Comparison of ENCODE assay signal across 16 mouse cellular contexts in the genomic region with DNA sequence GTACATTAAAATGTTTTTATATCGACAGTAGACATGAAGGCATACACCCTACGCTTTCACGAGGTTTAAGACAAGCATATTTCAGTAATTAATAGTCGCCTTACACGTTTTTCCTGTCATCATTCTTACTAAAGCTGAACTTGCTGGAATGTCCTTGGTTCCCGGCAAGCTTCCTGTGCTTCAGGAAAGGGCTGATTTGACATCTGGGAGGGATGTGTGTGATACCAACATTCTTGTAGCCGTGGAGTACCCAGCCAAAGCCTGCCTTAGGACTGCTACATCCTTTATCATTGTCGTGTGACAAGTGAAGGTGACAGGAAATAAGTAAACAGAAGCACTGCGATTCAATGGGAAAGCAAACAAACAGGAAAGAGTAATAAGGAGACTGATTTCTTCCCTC. TPM values are rescaled to one million over a fixed set of nuclear protein-coding genes. Genes with fewer than 3 reads are reported as not detected.
DNase-seq lines count a peak whose midpoint lies in the region; ATAC-seq and TF ChIP-seq lines count a peak whose summit lies in the region.
"Had no signal": no experiment of that assay in that cellular context is flagged by ENCODE, and none has a peak within 500 bp of the region (broad histone marks: within the 10 kb centered on the region; RNA-seq: fewer than 3 reads in every experiment).

No protein-coding gene starts in this region.

- TF ChIP-seq POLR2A in small intestine, adult 2 months (IDR thresholded peaks at IDR 0.05; ENCODE audit: low read depth, low read length): no peak

- no peak for TF ChIP-seq CTCF in kidney, postnatal 0 days (IDR thresholded peaks at IDR 0.05; ENCODE audit: low read depth)
- no peak for TF ChIP-seq CTCF in small intestine, adult 2 months (IDR thresholded peaks at IDR 0.05; ENCODE audit: extremely low read depth, insufficient read length, insufficient replicate concordance, low read depth, low read length)

- H3K27me3 ChIP-seq in heart, embryonic 15.5 days: no peaks in the 10 kb centered on the region
- no peaks in the 10 kb centered on the region for H3K27me3 ChIP-seq in kidney, postnatal 0 days (ENCODE audit: insufficient read depth, low read length)
- H3K27me3 ChIP-seq in liver, embryonic 11.5 days (replicated peaks; ENCODE audit: control insufficient read depth, insufficient read depth, low read length): no peaks in the 10 kb centered on the region
- H3K27me3 ChIP-seq in small intestine, adult 2 months (ENCODE audit: control insufficient read depth, insufficient read depth, low read length): no peaks in the 10 kb centered on the region
- H3K27me3 ChIP-seq: forebrain, embryonic 12.5 days; hindbrain, embryonic 12.5 days; liver, embryonic 15.5 days; neural tube, embryonic 12.5 days had no signal

- no peaks in the 10 kb centered on the region for H3K9me3 ChIP-seq in heart, embryonic 15.5 days (replicated peaks)
- H3K9me3 ChIP-seq in kidney, postnatal 0 days (replicated peaks; ENCODE audit: low read length): no peaks in the 10 kb centered on the region
- no peaks in the 10 kb centered on the region for H3K9me3 ChIP-seq in liver, embryonic 11.5 days (ENCODE audit: control insufficient read depth, low read length)
- H3K9me3 ChIP-seq: forebrain, embryonic 12.5 days; hindbrain, embryonic 12.5 days; liver, embryonic 15.5 days; neural tube, embryonic 12.5 days had no signal

- H3K4me1 ChIP-seq in heart, embryonic 15.5 days (replicated peaks): peaks cover 27% of the 10 kb centered on the region
- H3K4me1 ChIP-seq in kidney, postnatal 0 days (replicated peaks; ENCODE audit: insufficient read depth, low read length): no peaks in the 10 kb centered on the region; the same call in 1 of the 2 replicates
- peaks cover 43% of the 10 kb centered on the region for H3K4me1 ChIP-seq in liver, embryonic 11.5 days (replicated peaks; ENCODE audit: control insufficient read depth, insufficient read depth, low read length)
- peaks cover 36% of the 10 kb centered on the region; the same call in 1 of the 2 replicates for H3K4me1 ChIP-seq in small intestine, adult 2 months (ENCODE audit: control insufficient read depth, insufficient read depth, insufficient read length, low read length)

- WGBS in heart, embryonic 15.5 days: 25% methylated on average over 9 of the region's 9 CpGs
- WGBS in kidney, postnatal 0 days: 27% methylated on average over 9 of the region's 9 CpGs
- 37% methylated on average over 9 of the region's 9 CpGs for WGBS in liver, embryonic 11.5 days
- 44% methylated on average over 9 of the region's 9 CpGs for WGBS in small intestine, adult 2 months

- peak overlapping the region; percentile 17; the same call in 1 of the 2 replicates for H3K4me2 ChIP-seq in heart, embryonic 15.5 days
- H3K4me2 ChIP-seq in kidney, postnatal 0 days (ENCODE audit: low read length): peak overlapping the region; percentile 6; the same call in 1 of the 2 replicates
- peak overlapping the region; percentile 17; the same call in 1 of the 2 replicates for H3K4me2 ChIP-seq in liver, embryonic 11.5 days
- H3K4me2 ChIP-seq: forebrain, embryonic 12.5 days; hindbrain, embryonic 12.5 days; liver, embryonic 15.5 days; neural tube, embryonic 12.5 days had no signal

- DNase-seq in heart, postnatal 36 days: no peak
- peak; percentile 69 for DNase-seq in kidney, postnatal 0 days (ENCODE audit: low spot score)
- no peak for DNase-seq in kidney, adult 18-20 months
- DNase-seq in liver, embryonic 11.5 days (ENCODE audit: low spot score): no peak
- no peak for DNase-seq in layer of hippocampus, postnatal 10 days (ENCODE audit: low spot score in 2 of 2)
- DNase-seq: cerebellum, adult 2 months; gastrocnemius, postnatal 25 days; right cerebral cortex, postnatal 25 days; thymus, adult 2 months had no signal

- intact Hi-C loops in heart, postnatal 36 days (cut with DNase I): no loop called here

- H3K9ac ChIP-seq in heart, embryonic 15.5 days: no peak overlapping the region
- H3K9ac ChIP-seq in kidney, postnatal 0 days (ENCODE audit: low read depth, low read length): no peak overlapping the region
- 0 out of 2 replicates have a peak overlapping the region, but pooled peaks have one; percentile 35 for H3K9ac ChIP-seq in liver, embryonic 11.5 days (ENCODE audit: low read depth, low read length)
- H3K9ac ChIP-seq: forebrain, embryonic 12.5 days; hindbrain, embryonic 12.5 days; liver, embryonic 15.5 days; neural tube, embryonic 12.5 days had no signal

- no peaks in the 10 kb centered on the region for H3K36me3 ChIP-seq in heart, embryonic 15.5 days
- H3K36me3 ChIP-seq in kidney, postnatal 0 days (ENCODE audit: insufficient read depth, low read length): no peaks in the 10 kb centered on the region
- no peaks in the 10 kb centered on the region for H3K36me3 ChIP-seq in liver, embryonic 11.5 days (ENCODE audit: control insufficient read depth, insufficient read depth, low read length)
- H3K36me3 ChIP-seq in small intestine, adult 2 months (ENCODE audit: control insufficient read depth, insufficient read depth, low read length): no peaks in the 10 kb centered on the region
- H3K36me3 ChIP-seq: forebrain, embryonic 12.5 days; hindbrain, embryonic 12.5 days; liver, embryonic 15.5 days; neural tube, embryonic 12.5 days had no signal

- ATAC-seq in heart, embryonic 15.5 days (replicated peaks; ENCODE audit: insufficient number of reproducible peaks, insufficient read depth, low FRiP score, low read depth): no peak
- no peak for ATAC-seq in kidney, postnatal 0 days (replicated peaks; ENCODE audit: low FRiP score, low read depth)
- no peak for ATAC-seq in liver, embryonic 11.5 days (replicated peaks; ENCODE audit: low FRiP score)
- ATAC-seq: intestine, embryonic 16.5 days had no signal

- peak overlapping the region; percentile 38 for H3K27ac ChIP-seq in heart, embryonic 15.5 days
- no peak overlapping the region for H3K27ac ChIP-seq in kidney, postnatal 0 days
- peak overlapping the region; percentile 55; the same call in 1 of the 2 replicates for H3K27ac ChIP-seq in liver, embryonic 11.5 days (ENCODE audit: low read depth, low read length)
- H3K27ac ChIP-seq in small intestine, adult 2 months (ENCODE audit: insufficient read depth, low read depth, low read length): peak overlapping the region; percentile 57
- H3K27ac ChIP-seq: forebrain, embryonic 12.5 days; hindbrain, embryonic 12.5 days; liver, embryonic 15.5 days; neural tube, embryonic 12.5 days had no signal

- no peak overlapping the region for H3K4me3 ChIP-seq in heart, embryonic 15.5 days
- no peak overlapping the region for H3K4me3 ChIP-seq in kidney, postnatal 0 days (replicated peaks; ENCODE audit: low read depth, low read length)
- H3K4me3 ChIP-seq in liver, embryonic 11.5 days (ENCODE audit: low read depth, low read length): no peak overlapping the region
- H3K4me3 ChIP-seq in small intestine, adult 2 months (ENCODE audit: low read depth, low read length): no peak overlapping the region
- H3K4me3 ChIP-seq: forebrain, embryonic 12.5 days; hindbrain, embryonic 12.5 days; liver, embryonic 15.5 days; neural tube, embryonic 12.5 days had no signal

RNA-seq across cellular contexts. Expression of gene Jak2, which starts 13.5 kb away (rescaled TPM):
- 5.7 and 7.6 TPM in 2 replicates for polyA plus RNA-seq in heart, embryonic 15.5 days (2015; fragmentation: Nextera tagmentation; extraction: Ambion mirVana)
- total RNA-seq in heart, postnatal 36 days (2021): 10 to 100 TPM; 18.7 to 22.2 TPM
- 8.8 and 9.8 TPM in 2 replicates for polyA plus RNA-seq in kidney, postnatal 0 days (2015; fragmentation: Nextera tagmentation; extraction: Ambion mirVana)
- polyA plus RNA-seq in liver, embryonic 11.5 days (2014; fragmentation: Nextera tagmentation; extraction: Ambion mirVana): 18.1 and 20.2 TPM in 2 replicates
- polyA plus RNA-seq in small intestine, adult 2 months (2012; rRNA removed): 4.0 and 14.5 TPM in 2 replicates
- 10 to 100 TPM; 31.9 to 32.1 TPM for total RNA-seq in layer of hippocampus, postnatal 10 days (2021)
